Mouse (Mus musculus): ENCODE results near the gene Dab1. TPM values are rescaled to one million over a fixed set of nuclear protein-coding genes. Genes with fewer than 3 reads are reported as not detected.

Gene Dab1
- total RNA-seq, 2 experiments from 2014 or later = 155 to 170 TPM

- DNase-seq (ENCODE audit: low spot score in 2 of 2) = no peak
- H3K4me3 ChIP-seq = no peak overlapping the region
- H3K27ac ChIP-seq = peak overlapping the region; percentile 32; the same call in 1 of the 2 replicates
- TF ChIP-seq CTCF (conservative IDR thresholded peaks at IDR 0.05) = no peak
Observed at GRCm38 (mm10) chr4:104448199-104448598, 829.0 kb downstream of the Dab1 start.

GRCm38 (mm10) chr4:104450645-104451044, 831.5 kb downstream of the Dab1 start:
- Histone ChIP-seq H3K4me3 (no peak overlapping the region), H3K27ac (peak overlapping the region; percentile 78)
- DNase-seq (ENCODE audit: low spot score in 2 of 2) = peak in 1 of 2 experiments; percentile 34
- TF ChIP-seq CTCF (conservative IDR thresholded peaks at IDR 0.05) = no peak

DNA sequence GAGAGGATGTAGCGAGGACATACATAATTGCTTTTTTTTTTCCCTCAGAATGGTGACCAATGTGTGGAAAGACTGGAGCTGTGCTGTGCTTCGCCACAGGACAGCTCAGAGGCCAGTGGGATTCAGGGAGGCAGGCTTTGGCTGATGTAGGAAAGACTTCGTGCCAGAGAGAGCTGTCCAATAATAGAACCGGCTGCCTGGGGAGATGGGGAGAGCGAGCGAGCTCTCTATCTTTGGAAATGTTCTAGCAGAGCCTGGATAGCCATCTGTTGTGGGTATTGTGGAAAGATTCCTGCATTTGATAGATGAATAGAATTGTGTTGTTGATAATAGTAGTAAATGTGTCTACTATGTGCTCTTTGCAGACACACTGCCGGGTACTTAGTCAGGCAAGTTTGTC, 833.4 kb downstream of the Dab1 start:
- Histone ChIP-seq H3K27ac (peak overlapping the region; percentile 78), H3K4me3 (no peak overlapping the region; the same call in 1 of the 2 replicates)
- DNase-seq (ENCODE audit: low spot score in 2 of 2) = peak; percentile 73 to 89
- TF ChIP-seq CTCF (conservative IDR thresholded peaks at IDR 0.05) = no peak

GRCm38 (mm10) chr4:104455151-104455550, 836.0 kb downstream of the Dab1 start:
- no peak overlapping the region for H3K4me3 ChIP-seq
- no peak for TF ChIP-seq CTCF (conservative IDR thresholded peaks at IDR 0.05)
- DNase-seq (ENCODE audit: low spot score in 2 of 2) = no peak
- peak overlapping the region; percentile 53 for H3K27ac ChIP-seq

DNA sequence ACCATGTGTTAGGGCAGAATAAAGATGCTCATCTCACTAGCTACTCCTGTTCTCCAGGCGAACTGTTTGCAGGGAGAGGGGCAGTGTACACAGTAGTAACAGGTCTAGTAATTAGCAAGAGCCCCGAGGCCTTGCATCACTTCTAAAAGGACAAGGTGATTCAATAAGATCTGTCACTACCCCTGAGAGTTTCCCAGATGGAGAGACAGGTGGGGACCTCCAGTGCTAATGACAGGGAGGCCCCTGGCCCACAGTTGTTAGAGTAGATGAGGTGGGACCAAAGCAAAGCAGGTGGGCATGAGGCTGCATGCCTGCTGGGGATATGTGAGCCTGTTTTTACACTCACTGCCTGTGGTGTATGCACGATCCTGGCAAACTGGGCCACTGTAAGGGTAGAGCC, 836.6 kb downstream of the Dab1 start:
- no peak overlapping the region for H3K4me3 ChIP-seq
- DNase-seq (ENCODE audit: low spot score in 2 of 2) = no peak
- peak overlapping the region; percentile 53 for H3K27ac ChIP-seq
- TF ChIP-seq CTCF (conservative IDR thresholded peaks at IDR 0.05) = no peak

DNA sequence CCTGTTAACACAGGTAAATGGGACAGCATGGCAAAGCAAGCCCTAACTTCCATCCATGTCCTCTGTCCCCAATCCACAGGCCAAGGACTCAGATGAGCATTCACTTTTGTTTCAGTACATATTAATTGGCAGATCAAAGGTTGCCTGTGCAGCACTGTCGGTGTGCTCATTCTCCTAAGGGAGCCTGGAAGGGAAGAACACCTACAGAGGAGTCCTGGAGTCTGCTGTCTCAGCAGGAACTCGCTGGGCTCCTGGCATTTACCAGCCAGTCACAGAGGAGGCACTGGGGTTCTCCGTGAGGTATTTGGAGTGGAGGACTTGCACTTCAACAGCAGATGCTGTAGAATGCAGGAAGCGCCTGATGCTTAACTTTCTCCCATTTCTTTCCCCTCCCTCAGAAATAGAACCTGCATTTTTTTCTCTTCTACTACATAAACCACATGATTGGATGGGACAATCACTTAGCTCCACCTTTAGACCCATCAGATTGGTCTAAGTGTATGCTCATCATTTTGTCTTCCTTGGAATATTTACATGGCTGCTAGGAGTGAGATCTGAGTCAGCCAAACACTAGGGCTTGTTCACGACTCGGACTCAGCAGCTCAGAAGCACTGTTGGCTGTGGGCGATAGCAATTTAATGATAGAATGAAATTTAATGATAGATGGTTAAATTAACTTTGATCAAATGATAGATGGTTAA, 837.2 kb downstream of the Dab1 start:
- no peak for DNase-seq (ENCODE audit: low spot score in 2 of 2)
- peak overlapping the region; percentile 53 for H3K27ac ChIP-seq
- no peak for TF ChIP-seq CTCF (conservative IDR thresholded peaks at IDR 0.05)

DNA sequence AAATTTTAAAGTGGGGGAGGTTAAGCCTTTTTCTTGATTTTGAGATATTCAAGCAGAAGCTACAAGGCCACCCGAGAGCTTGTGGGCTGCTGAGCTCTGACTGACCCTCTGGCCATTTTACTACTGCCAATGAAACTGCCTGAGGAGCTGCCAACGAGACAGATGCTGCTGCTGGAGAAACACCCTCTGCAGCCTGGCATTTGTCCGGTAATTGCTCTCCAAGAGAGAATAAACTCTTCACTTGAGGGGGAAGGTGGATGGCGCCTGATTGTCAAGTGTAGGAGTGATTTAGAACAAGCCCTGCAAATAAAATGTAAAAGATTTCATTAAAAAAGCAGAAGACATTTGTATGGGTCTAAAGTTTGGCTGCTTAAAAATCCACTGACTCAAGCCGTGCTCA, 839.6 kb downstream of the Dab1 start:
- DNase-seq (ENCODE audit: low spot score in 2 of 2) = peak; percentile 52 to 68
- no peak for TF ChIP-seq CTCF (conservative IDR thresholded peaks at IDR 0.05)
- no peak overlapping the region for H3K4me3 ChIP-seq
- peak overlapping the region; percentile 72 for H3K27ac ChIP-seq

More for the DNA sequence above, 837.2 kb downstream of the Dab1 start:
- H3K4me3 ChIP-seq = no peak overlapping the region

GRCm38 (mm10) chr4:104461106-104462011, 842.2 kb downstream of the Dab1 start:
- Histone ChIP-seq H3K27ac (peak overlapping the region; percentile 65), H3K4me3 (no peak overlapping the region)
- TF ChIP-seq CTCF (conservative IDR thresholded peaks at IDR 0.05) = no peak
- peak; percentile 51 to 57 for DNase-seq (ENCODE audit: low spot score in 2 of 2)

- no peak for TF ChIP-seq CTCF (conservative IDR thresholded peaks at IDR 0.05)
- DNase-seq (ENCODE audit: low spot score in 2 of 2) = no peak
- no peak overlapping the region for H3K27ac ChIP-seq
- no peak overlapping the region for H3K4me3 ChIP-seq
Observed at GRCm38 (mm10) chr4:104462932-104463780, 844.0 kb downstream of the Dab1 start.

DNA sequence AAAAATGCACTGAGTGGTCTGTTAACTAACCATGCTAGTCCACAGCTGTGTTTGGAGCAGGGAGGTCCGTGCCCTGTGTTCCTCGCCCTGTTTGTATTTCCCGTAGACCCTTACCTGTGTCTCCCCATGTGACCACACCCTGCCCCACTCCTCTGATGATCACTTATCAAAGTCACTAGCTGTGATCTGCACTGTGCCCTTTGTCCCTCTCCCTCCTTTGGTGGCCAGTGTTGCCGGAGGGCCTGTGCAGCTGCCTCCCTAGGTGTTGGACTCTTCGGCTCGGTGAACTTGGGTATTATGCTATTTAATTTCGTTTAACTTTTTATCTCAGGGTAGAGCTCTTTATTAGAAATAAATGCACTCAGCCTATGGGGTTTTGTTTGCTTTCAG, 844.6 kb downstream of the Dab1 start:
- no peak for DNase-seq (ENCODE audit: low spot score in 2 of 2)
- TF ChIP-seq CTCF (conservative IDR thresholded peaks at IDR 0.05) = no peak
- Histone ChIP-seq H3K27ac (no peak overlapping the region), H3K4me3 (no peak overlapping the region)

- no peak overlapping the region for H3K4me3 ChIP-seq
- DNase-seq (ENCODE audit: low spot score in 2 of 2) = no peak
- no peak for TF ChIP-seq CTCF (conservative IDR thresholded peaks at IDR 0.05)
- no peak overlapping the region for H3K27ac ChIP-seq
Observed at GRCm38 (mm10) chr4:104465594-104465993, 846.4 kb downstream of the Dab1 start.

DNA sequence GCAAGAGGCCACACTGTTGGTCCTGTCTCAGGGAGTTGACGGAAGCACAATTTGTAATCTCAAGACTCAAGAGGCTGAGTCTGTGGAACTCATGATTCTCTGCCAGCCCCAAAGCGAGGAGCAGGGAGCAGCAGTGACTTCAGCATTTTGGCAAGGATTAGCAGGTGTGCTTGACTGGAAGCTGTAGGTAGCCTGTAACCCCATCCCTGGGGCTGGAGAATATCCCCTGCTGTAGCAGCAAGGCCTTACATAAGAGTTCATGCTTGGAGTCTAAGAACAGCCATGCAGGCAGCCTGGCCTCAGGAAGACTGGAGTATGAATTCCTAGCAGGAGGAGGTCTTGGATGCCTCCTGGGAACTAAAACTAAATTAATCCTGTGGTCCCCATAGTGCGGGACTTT, 849.5 kb downstream of the Dab1 start:
- no peak overlapping the region for H3K4me3 ChIP-seq
- no peak for TF ChIP-seq CTCF (conservative IDR thresholded peaks at IDR 0.05)
- H3K27ac ChIP-seq = no peak overlapping the region
- DNase-seq (ENCODE audit: low spot score in 2 of 2) = no peak

- H3K4me3 ChIP-seq = no peak overlapping the region
- DNase-seq (ENCODE audit: low spot score in 2 of 2) = no peak
- H3K27ac ChIP-seq = no peak overlapping the region
- no peak for TF ChIP-seq CTCF (conservative IDR thresholded peaks at IDR 0.05)
Observed at GRCm38 (mm10) chr4:104472915-104473314, 853.8 kb downstream of the Dab1 start.

All from layer of hippocampus, adult 2 months (tissue).